Mouse (Mus musculus) heart, adult 2 months (tissue): ENCODE data around the gene Zmiz1.

Source experiments
- CTCF ChIP-seq: fragments of 200-600 bp; IDR thresholded peaks from 2 replicates; pipeline ENCODE4 v1.8.1; 2022; ENCODE audit warnings: antibody characterized with exemption, mild to moderate bottlenecking, moderate library complexity
- EP300 ChIP-seq: fragments of 200-500 bp; IDR thresholded peaks from 2 replicates; pipeline ENCODE4 v1.6.1; 2011; ENCODE audit warnings: low read depth, low read length, control low read depth; ENCODE audit not compliant: insufficient read depth
- POLR2A ChIP-seq: fragments of 200-500 bp; IDR thresholded peaks from 2 replicates; pipeline ENCODE4 v1.6.1; 2011; ENCODE audit warnings: mild to moderate bottlenecking, low read depth, low read length, control low read depth; ENCODE audit not compliant: insufficient read depth

GRCm38 (mm10) chr14:25619066-25619762 lies 160.2 kb downstream of the Zmiz1 start:
- TF ChIP-seq POLR2A: no peak
- no peak for TF ChIP-seq CTCF
- TF ChIP-seq EP300: no peak
